Mouse (Mus musculus): ENCODE measurements around the gene H2afz.
"Not testable (repeated sequence)": the region's sequence is repeated elsewhere in the genome, so short reads cannot be mapped to it uniquely, and the experiment has no call there.

H2afz gene

DNA sequence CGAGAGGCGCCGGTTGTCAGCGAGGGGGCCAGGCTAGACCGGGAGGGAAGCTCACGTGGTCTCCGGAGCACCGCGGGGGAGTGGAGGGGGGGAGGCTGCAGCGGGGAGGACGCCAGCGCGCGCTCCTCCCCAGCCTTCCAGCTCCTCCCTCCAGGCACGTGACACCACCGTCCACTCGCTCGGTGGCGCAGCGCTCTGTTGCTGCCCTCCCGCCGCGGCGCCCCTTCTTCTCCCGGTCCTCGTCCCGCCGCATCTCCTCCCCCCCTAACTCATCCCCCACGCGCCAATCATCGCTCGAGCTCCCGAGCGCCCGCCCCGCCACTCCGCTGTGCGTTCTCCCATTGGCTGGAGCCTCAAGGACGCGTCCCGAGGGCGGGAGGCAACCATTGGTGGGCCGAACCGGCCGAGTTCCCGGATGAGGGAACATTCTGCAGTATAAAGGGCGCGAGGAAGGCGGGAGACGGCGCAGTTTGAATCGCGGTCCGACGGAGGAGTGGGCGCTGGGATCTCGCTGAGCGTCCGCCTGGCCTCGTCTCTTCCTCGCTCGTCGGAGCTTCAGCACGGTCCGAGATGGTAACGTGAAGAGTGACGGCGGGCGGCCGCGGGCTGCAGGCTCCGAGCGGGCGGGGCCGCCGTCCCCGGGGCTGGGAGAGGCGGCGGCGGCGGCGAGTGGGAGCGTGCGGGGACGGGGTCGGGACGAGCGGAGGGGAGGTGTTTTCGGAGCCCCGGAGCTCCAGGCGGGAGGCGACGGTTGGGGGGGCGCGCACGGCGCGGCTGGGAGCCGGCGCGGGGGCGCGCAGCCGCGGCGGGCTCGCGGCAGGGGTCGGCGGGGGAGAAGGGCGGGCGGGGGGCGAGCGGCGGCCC is at the start of gene H2afz:
TSS of gene H2afz (plus strand) at position 364 of the 864 bp plus-strand sequence.
- peak; percentile 96 for DNase-seq (ENCODE audit: low read depth, low spot score)

- DNase-seq (ENCODE audit: low read depth, low spot score), result no peak
Measured at GRCm38 (mm10) chr3:137818713-137819112, 45.6 kb upstream of the H2afz start.

GRCm38 (mm10) chr3:137820688-137821467 is 43.4 kb upstream of the H2afz start:
- no peak for DNase-seq (ENCODE audit: low read depth, low spot score)

DNA sequence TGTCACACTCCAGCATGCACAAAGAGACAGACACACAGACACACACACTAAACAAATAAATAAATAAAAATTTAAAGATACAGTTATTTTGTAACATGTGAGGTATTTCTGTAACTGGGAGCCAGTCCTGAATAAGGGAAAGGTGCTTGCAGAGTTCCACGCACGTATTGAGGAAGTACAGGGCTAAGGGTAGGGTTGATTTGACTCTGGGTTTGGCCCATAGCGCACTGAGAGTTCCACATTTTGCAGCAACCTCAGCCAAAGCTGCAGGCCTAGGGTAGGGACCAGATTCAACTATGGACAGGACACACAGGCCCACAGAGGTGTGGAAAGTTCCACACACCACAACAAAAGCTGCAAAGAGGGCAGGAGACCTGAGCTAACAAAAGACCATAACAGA is 41.0 kb upstream of the H2afz start:
- DNase-seq (ENCODE audit: low read depth, low spot score), result no peak

DNA sequence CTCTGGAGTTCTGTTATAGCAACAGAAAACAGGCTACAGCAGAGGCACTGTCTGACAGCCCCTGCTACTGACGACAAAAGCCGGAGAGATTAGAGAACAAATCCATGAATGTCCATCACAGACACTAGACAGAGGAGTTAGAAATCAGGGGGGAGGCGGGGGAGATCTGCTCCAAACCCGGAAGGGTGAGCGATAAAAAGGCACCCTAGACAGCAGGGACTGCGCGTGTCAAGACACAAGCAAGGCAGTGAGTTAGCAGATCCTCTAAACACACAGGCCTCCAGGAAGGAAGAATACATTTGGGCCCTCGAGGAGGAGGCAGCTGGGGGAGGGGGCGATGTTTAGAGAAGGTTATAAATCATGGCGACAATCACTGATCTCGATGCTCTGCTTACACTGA is 36.6 kb upstream of the H2afz start:
- DNase-seq (ENCODE audit: low read depth, low spot score), result no peak

- no peak for DNase-seq (ENCODE audit: low read depth, low spot score)
Measured at GRCm38 (mm10) chr3:137831156-137831555, 33.1 kb upstream of the H2afz start.

DNA sequence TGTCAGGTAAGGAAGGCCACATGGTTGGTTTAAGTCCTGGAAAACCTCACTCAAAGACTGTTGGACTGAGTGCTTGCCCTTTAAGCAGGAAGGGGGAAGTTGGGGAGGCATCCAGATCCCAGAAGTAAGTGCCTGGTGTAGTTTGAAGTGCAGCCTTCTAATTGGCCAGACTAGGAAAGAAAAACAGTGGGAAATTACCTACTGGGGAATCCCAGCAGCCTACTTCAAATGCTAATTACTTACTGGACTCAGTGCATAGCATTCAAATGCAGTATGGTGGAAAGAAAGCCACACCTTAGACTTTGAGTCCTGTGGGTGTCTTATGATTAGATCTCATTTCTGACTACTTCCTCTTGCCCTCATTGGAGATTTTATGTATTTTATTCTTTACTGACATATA is 31.2 kb upstream of the H2afz start:
- DNase-seq (ENCODE audit: low read depth, low spot score), result no peak

DNA sequence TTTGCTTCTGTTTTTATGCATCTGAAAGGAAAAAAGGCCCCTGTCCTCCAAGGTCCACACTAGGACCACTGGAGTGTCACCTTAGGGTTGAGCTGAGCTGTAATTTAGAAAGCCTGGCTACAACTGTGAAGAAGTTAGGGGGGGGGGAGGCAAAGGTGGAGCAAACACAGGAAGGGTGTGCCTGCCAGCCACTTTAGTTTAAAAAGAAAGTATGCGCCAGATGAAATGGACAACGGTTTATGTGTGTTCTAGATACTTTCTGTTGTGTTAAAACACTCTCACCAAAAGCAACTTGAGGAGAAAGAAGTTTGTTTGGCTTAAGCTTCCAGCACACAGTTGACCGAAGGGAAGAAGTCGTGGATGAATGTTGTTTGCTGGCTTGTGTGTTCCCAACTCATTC is 30.6 kb upstream of the H2afz start:
- no peak for DNase-seq (ENCODE audit: low read depth, low spot score)

DNA sequence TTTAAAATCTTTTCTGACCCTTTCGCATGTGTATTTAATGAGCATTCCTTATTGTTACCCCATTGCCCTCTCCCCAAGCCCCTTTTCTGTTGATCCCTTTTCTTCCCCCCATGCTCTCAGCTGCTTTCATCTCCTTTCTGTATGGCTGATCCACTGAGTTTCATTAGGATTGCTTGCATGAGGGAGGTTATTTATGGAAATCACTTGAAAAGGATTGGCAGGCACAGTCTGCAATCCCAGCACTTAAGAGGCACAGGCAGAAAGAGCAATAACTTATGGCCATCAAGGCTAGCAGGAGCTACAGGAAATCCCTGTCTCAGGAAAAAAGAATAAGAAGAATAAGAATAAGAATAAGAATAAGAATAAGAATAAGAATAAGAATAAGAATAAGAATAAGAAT is 27.7 kb upstream of the H2afz start:
- DNase-seq (ENCODE audit: low read depth, low spot score), result no peak

- DNase-seq (ENCODE audit: low read depth, low spot score), result no peak
Measured at GRCm38 (mm10) chr3:137838160-137838559, 26.1 kb upstream of the H2afz start.

DNA sequence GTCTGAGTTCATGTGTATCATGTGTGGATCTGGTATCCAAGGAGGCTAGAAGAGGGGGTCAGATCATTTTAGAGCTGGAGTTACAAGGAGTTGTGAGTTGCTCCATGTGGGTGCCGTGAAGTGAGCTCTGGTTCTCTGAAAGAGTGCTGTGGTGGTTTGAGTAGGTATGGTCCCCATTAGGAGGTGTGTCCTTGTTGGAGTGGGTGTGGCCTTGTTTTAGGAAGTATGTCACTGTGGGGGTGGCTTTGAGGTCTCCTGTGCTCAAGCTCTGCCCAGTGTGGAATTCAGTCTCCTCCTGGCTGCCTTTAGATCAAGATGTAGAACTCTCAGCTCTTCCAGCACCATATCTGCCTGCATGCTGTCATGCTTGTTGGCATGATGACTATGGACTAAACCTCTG is 21.3 kb upstream of the H2afz start:
- no peak for DNase-seq (ENCODE audit: low read depth, low spot score)

DNA sequence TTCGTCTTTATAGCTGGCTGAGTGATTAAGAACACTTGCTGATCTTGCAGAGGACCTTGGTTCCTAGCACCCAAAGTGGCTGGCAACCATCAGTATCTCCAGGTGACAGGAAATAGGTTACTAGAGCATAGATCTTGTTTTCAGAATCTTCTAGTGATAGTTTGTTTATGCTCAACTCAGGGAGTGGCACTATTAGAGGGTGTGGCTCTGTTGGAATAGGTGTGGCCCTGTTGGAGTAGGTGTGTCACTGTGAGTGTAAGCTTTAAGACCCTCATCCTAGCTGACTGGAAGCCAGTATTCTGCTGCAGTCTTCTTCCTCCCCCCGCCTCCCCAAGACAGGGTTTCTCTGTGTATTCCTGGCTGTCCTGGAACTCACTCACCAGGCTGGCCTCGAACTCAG is 20.0 kb upstream of the H2afz start:
- DNase-seq (ENCODE audit: low read depth, low spot score), result no peak

- DNase-seq (ENCODE audit: low read depth, low spot score), result no peak
Measured at GRCm38 (mm10) chr3:137846552-137846951, 17.7 kb upstream of the H2afz start.

DNA sequence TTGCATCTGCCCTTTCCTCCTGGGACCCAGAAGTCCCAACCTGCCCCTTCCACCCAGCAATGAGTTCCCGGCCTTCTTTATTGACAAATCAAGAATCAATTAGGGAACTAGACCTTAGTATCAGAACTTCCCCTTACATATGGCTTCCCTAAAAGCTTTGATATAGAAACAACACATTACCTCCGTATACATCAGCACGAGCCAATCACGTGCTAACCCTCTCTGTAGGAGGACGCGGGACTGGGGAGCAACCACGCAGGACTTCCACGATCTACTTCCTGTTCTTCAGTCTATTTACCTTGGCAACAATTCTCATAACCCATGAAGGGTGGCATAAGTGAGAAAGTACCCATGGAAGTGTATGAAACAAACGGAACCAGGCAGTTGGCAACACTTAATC is 15.9 kb upstream of the H2afz start:
- no peak for DNase-seq (ENCODE audit: low read depth, low spot score)

DNA sequence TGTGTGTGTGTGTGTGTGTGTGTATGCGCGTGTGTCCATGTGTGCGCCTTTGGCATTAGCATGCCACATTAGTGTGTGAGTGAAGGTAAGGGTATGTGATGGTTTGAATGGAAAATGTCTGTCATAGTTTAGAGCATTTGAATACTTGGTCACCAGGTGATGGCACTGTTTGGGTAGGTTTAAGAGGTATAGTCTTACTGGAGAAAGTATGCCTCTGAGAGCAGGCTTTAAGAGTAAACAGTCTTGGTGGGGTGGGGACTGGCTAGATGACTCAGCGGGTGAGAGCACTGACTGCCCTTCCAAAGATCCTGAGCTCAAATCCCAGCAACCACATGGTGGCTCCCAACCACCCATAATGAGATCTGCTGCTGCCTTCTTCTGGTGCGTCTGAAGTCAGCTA is 14.6 kb upstream of the H2afz start:
- no peak for DNase-seq (ENCODE audit: low read depth, low spot score)

- DNase-seq (ENCODE audit: low read depth, low spot score), result no peak
Measured at GRCm38 (mm10) chr3:137851196-137851595, 13.1 kb upstream of the H2afz start.

GRCm38 (mm10) chr3:137853011-137853410 is 11.3 kb upstream of the H2afz start:
- not testable (repeated sequence) for DNase-seq (ENCODE audit: low read depth, low spot score)

DNA sequence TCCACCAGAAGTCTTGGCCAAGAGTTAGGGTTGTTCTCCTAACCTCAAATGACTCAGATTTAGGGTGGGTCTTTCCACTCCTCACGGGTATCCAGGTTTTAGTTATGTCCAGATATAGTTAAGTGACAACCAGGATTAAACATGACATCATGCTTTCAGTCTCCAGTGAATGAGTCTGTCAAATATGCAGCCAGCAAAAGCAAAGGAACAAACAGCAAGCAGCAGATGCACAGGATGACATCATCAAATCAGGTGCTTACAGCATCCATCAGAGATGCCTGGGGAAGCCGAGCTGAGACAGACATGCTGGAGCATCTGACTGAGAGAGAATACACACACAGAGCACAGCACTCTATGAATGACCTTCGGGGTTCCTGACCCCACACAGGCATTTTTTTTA is 9.0 kb upstream of the H2afz start:
- no peak for DNase-seq (ENCODE audit: low read depth, low spot score)

GRCm38 (mm10) chr3:137856061-137856460 is 8.2 kb upstream of the H2afz start:
- no peak for DNase-seq (ENCODE audit: low read depth, low spot score)

- DNase-seq (ENCODE audit: low read depth, low spot score), result no peak
Measured at GRCm38 (mm10) chr3:137860394-137861170, 3.7 kb upstream of the H2afz start.

DNA sequence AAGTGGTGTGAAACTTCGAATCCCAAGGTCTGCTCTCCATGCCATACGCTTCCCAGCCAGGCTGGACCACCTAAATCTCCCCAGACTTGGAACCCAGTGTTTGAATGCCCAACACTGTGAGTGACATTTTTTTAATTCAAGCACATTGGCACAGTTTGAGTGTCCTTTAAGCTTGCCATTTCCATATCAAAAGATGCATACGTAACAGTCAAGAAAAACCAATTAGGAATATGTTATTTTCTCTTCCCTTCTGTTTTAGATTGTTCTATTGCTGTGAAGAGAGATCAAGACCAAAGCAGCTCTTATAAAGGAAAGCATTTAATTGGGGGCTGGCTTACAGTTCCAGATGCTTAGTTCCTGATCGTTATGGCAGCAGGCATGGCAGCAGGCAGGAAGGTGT is 2.9 kb upstream of the H2afz start:
- DNase-seq (ENCODE audit: low read depth, low spot score), result no peak

GRCm38 (mm10) chr3:137862600-137862999 is 1.7 kb upstream of the H2afz start:
- DNase-seq (ENCODE audit: low read depth, low spot score), result no peak

Measured in retina, adult 2 months (tissue).